Mouse (Mus musculus): ENCODE results near the gene Slc16a8.

The Slc16a8 gene

GRCm38 (mm10) chr15:79223641-79224040 is 30.9 kb downstream of the Slc16a8 start:
- intact Hi-C loops (cut with DNase I) = no loop called here

GRCm38 (mm10) chr15:79219572-79219971 is 35.0 kb downstream of the Slc16a8 start:
- intact Hi-C loops (cut with DNase I) = no loop called here

- intact Hi-C loops (cut with DNase I) = no loop called here
Measured at GRCm38 (mm10) chr15:79216191-79216590, 38.4 kb downstream of the Slc16a8 start.

GRCm38 (mm10) chr15:79213591-79213990 is 41.0 kb downstream of the Slc16a8 start:
- intact Hi-C loops (cut with DNase I) = no loop called here

- intact Hi-C loops (cut with DNase I) = no loop called here
Measured at GRCm38 (mm10) chr15:79212750-79213446, 41.7 kb downstream of the Slc16a8 start.

GRCm38 (mm10) chr15:79210357-79210756 is 44.2 kb downstream of the Slc16a8 start:
- intact Hi-C loops (cut with DNase I) = no loop called here

GRCm38 (mm10) chr15:79208758-79209439 is 45.7 kb downstream of the Slc16a8 start:
- intact Hi-C loops (cut with DNase I) = no loop called here

- intact Hi-C loops (cut with DNase I) = no loop called here
Measured at GRCm38 (mm10) chr15:79208211-79208610, 46.4 kb downstream of the Slc16a8 start.

- intact Hi-C loops (cut with DNase I) = no loop called here
Measured at GRCm38 (mm10) chr15:79202575-79202974, 52.0 kb downstream of the Slc16a8 start.

GRCm38 (mm10) chr15:79201491-79202150 is 52.9 kb downstream of the Slc16a8 start:
- intact Hi-C loops (cut with DNase I) = no loop called here

Measured in adrenal gland (tissue).